Mouse (Mus musculus) T-helper 17 cell (primary cell): Measurements from ENCODE around the gene Klhdc8a.

Experiments
- in situ Hi-C, 2 experiments: fragments of 300-600 bp; cut with MboI, MseI; formaldehyde crosslinking; loops; 1 replicate in 1 of 2; 2 replicates in 1 of 2; pipeline ENCODE4 v1.15.1; 2025; ENCODE audit warnings: high pct_unique_total_duplicates in 2 of 2

Klhdc8a gene

DNA sequence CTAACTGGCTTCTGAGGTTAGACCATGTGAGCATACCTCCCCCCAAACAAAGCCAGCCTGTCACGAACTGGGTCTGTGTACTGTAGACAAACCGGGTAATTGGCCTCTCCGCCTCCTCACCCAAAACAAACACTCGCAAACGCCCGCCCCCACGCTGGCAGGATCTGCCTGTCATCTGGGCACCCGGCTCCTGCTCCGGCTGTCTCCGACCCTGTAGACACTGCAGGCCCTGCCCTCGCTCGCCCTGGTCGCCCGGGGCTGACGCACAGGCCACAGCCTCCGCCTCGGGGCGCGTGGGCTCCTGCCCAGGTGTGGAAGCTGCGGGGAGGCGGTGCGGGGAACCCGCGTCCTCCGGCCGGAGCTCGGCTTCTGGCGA is at the start of gene Klhdc8a:
Klhdc8a (plus strand) TSS at position 202 of the 376 bp plus-strand sequence.
- in situ Hi-C loops, result no loop called here

DNA sequence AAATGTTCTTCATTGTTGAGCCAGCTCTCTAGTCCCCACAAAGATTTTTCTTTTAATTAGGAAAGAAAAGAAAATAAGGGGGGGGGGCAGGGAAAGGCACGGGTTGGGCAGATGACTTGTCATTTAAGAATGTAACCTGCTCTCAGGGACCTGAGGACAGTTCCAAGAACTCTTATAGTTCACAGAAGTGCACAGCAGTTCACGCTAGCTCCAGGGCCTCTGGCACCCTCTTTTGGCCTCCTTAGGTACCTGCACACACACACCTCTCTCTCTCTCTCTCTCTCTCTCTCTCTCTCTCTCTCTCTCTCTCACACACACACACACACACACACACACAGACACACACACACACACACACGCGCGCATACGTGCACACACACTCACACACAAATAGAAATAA is 44.0 kb upstream of the Klhdc8a start:
- in situ Hi-C loops, result loop anchor here in 1 of 2 experiments (10.0 kb wide), 1 partner anchor 560 kb away; no protein-coding TSS in a partner anchor

DNA sequence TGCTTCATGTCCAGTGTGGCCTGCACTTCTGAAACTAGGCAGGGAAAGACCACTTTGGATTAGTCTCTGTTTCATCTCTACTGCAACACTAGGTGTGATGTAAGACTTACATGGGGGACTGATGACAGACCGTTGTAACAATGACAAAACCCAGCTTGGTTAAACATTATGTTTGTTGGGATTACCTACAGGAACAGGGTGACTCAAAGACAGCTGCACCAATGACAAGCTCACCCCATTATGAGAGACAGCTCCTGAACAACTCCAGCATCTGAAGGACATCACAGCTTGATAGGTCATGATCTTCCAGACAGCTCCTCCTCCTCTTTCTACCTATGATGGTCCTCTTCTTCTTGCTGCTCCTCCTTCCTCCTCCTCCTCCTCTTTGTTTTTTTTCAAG is 38.1 kb upstream of the Klhdc8a start:
- in situ Hi-C loops, result loop anchor here in 1 of 2 experiments (10.0 kb wide), 1 partner anchor 1046 kb away; no protein-coding TSS in a partner anchor

DNA sequence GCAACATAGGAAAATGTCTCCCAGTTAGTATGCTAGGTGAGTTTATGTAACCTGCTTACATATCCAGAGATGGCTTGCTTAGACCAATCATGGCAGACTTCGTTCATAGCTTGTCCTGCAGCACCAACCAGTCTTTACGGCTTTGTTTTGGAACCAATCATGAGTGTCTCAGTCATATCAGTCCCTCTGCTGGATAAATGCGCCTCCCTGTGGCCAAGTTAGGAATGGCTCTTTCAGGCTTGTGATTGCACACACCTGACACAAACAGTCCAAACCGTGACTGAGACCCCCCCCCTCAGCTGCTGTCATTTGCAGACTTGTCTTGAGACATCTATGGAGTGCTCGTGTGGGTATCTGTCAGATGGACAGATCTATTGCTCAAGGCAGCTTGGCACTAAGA is 37.4 kb upstream of the Klhdc8a start:
- in situ Hi-C loops, result loop anchor here in 1 of 2 experiments (10.0 kb wide), 1 partner anchor 1046 kb away; no protein-coding TSS in a partner anchor

DNA sequence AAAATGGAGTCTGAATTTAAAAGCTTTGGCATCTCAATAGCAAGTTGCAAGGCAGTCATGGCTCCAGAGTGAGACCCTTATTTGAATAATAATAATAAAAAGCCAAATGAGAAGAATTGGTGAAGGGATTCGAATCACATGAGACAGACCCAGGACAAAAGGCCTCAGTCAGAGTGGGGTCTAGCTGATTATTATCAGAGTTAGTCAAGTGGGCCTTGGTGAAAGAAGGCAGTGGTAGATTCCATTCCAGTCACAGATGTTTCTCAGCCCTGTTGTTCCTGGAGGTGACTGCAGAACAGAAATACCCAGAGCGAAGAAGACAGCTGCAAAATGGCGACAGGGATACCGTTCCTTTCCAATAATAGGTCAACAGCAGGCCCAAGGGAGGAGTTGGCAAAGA is 34.8 kb upstream of the Klhdc8a start:
- in situ Hi-C loops, result loop anchor here in 1 of 2 experiments (10.0 kb wide), 1 partner anchor 1049 kb away; no protein-coding TSS in a partner anchor

DNA sequence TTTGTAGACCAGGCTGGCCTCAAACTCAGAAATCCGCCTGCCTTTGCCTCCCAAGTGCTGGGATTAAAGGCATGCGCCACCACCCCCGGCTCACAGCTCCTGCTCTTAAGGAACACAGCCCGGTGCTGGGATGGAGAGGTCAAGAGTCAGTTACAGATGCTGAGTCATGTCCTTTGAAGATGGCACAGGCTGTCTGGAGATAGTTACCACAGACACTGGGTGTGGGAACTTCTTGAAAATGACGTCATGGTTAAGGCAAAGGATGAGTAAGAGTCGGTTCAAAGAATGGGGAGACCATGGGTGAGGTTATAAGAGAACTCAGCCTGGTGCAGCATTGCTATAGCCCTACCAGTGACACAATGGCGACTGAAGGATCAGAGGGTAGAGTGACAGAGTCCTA is 33.8 kb upstream of the Klhdc8a start:
- in situ Hi-C loops, result loop anchor here in 1 of 2 experiments (10.0 kb wide), 1 partner anchor 1050 kb away; no protein-coding TSS in a partner anchor

DNA sequence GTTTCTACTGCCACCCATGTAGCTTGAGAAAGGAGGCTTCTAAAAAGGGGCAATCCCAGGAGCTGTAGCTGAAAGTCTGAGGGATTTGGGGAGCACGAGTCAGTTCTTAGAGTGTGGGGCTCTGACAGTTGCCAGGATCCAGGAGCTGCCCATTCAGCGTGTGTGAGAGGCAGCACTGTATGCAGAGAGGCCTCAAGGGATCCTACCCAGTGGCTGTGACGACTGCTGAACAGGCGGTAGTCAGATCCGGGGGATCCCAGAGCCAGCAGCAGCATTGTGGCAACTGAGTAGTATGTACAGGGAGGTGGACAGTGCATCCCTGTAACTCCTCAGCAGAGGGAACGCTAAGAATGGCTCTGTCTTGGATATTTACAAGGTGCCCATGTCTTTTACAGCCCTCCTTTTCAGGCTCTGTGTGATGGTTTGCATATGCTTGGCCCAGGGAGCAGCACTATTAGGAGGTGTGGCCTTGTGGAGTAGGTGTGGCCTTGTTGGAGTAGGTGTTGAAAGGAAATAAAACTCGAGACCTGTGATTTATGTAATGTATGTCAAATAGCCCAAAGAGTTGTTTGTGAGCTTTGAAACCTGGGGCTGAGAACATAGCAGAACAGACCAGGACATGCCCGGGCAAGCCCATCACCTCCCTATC is 33.1 kb upstream of the Klhdc8a start:
- in situ Hi-C loops, result loop anchor here in 1 of 2 experiments (10.0 kb wide), 1 partner anchor 1051 kb away; no protein-coding TSS in a partner anchor

DNA sequence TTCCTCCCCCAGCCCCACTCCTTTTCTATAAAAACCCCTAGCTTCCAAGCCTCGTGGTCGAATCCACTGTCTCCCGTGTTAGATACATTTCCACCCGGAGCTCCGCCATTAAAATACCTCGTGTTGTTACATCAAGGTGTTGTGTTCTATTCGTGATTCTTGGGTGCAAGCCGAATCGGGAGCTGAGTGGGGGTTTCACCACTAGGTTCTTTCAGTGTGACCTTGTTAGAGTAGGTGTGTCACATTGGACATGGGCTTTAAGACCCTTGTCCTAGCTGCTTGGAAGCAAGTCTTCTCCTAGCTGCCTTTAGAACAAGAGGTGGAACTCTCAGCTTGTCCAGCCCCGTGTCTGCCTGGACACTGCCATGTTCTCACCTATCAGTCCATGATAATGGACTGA is 32.5 kb upstream of the Klhdc8a start:
- in situ Hi-C loops, result loop anchor here in 1 of 2 experiments (10.0 kb wide), 1 partner anchor 1051 kb away; no protein-coding TSS in a partner anchor

DNA sequence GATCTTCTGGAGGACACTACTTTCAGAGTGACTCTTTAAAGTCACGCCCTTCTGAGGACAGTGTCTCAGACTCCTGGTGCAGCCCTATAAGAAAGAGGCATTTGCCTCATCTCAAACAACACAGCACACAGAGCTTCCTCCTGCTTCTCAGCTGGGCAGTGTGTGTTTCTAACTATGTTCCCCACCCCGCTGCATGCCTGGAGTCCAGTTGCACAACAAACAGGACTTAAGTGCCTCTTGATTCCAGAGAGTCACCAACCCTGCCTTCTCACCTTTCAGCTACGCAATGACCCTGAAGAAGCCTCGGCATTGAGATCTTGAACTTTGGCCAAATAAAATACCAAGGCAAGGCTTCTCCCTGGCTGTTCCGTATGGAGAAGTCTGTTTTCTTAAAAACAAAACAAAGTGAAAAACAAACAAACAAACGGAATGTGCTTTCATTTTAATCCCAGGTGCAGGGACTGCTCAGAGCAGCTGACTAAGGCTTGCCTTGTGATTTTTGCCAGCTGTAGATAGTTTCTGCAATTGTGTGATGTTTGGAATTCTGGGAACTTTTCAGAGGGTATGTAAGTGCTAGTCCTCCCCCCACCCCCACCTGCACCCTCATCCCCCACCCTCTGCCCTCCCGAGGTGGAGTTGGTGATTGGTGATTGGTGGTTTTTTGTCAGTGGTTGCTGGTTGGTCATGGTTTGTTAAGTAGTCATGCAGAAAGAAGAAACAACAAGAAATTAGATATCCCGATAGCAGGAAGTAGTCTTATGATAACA is 31.5 kb upstream of the Klhdc8a start:
- in situ Hi-C loops, result loop anchor here in 1 of 2 experiments (10.0 kb wide), 1 partner anchor 1052 kb away; no protein-coding TSS in a partner anchor

DNA sequence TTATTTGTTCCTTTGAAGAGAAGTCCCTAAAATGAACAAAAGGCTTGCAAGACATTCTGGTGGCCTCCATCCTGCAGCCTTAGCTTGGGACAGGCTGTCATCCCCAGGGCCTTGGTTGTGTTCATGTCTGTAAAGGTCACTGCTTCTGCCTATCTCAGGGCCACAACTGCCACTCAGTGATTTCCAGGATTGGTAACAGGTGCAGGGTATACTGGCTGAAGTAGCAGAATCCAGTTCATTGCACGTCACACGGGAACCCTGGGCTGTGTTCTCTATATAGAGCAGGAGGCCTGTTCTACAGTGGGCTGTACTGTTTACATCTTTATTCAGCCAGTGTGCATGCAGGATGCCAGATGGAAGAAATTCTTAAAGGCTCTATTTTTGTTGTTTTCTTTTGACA is 30.5 kb upstream of the Klhdc8a start:
- in situ Hi-C loops, result loop anchor here in 1 of 2 experiments (10.0 kb wide), 1 partner anchor 1053 kb away; no protein-coding TSS in a partner anchor

DNA sequence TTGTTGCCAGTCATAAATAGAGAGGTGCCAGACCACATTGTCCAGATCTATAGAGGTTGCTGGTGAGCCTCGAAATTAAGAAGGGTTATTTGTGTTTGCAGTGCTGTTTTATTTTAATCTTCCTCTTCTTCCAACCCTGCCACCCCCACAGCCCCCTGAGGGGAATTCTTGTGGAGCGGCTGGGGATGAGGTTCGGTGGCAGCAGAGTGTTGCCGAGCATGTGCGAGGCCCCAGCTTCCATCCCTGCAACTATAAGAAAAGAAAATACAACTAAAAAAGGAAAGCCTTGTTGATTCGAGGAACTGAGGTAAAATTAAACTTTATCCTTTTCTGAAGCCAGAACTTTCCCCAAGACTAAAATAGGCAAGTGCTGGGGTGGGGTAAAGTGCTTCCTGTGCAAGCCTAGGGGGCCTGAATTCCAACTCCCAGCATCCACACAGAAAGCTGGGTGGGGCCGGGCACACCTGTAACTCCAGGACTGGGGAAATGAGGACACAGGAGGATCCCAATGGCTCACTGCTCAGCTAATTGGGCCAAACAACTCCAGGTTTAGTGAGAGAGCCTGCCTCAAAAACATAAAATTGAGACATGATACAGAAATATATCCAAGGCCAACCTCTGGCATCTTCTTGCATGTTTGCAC is 29.9 kb upstream of the Klhdc8a start:
- in situ Hi-C loops, result loop anchor here in 1 of 2 experiments (10.0 kb wide), 1 partner anchor 1054 kb away; no protein-coding TSS in a partner anchor

DNA sequence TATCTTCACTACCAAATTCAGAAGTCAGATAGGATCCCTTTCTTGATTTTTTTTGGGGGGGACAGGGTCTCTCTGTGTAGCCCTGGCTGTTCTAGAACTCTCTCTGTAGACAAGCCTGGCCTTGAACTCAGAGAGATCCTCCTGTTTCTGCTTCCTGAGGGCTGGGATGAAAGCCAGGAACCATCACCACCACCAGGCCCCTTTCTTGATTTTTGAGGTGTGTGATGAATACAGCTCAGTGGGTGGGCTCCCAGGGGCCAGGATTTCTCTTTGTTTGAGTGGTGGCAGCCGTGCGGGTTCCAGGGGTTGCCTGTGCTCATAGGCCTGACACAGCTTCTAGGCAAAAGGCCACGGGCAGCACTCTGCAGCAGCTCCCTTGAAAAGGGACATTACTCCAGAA is 27.2 kb upstream of the Klhdc8a start:
- in situ Hi-C loops, result no loop called here

DNA sequence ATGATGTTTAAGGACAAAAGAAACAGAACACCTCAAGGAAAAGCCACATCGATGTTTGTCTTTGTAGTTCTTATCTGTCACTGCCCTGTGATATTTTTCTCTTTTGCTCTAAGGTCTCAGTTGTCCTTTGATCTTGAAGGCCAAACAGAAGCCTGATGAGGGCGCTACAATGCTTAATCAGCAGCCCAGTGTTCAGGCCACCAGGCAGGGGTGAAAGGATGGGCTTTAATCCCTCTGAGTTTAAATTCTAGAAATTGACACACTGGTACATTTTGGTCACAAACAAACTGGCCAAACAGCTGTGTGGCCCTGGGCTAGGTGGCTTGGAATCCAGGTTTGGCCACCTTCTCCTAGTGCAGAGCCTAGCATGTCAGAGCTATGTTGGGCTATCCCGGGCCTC is 21.7 kb upstream of the Klhdc8a start:
- in situ Hi-C loops, result no loop called here

DNA sequence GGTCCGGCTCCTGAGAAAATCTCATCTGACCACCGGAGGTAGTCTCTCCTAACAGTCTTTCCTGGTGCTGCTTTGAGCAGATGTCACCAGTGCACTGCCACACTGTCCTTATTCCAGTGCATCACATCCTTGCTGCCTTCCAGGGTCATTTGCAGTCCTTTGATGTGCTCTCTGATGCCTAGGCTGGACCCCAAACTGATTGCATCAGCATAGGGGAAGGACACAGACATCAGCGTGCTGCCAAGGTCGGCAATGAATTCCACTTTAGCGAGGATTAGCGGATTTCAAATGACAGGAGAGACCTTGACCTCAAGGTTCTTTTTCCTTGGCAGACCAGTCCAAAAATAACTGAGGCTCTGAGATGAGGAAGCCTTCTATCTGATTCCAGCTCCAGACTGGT is 21.3 kb upstream of the Klhdc8a start:
- in situ Hi-C loops, result no loop called here

DNA sequence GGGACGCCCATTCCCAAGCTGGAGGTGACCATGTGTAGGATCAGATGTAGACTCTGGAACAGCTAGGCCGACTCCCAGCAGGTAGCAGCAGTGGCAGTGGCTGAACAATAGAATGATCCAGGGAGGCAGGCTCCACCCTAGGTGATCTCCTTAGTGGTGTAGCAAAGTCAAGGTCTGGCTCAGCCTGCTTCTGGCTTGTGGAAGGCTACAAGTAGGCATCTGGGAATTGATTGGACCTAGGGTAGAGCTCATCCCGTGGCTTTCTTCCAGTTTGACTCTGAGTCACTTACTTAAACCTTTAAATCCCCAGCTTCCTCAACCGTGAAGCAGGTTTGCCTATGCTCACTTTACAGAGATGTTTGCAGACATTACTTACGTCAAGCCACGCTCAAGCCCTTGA is 17.8 kb upstream of the Klhdc8a start:
- in situ Hi-C loops, result loop anchor here in 1 of 2 experiments (10.0 kb wide), 1 partner anchor 1314 kb away; no protein-coding TSS in a partner anchor

DNA sequence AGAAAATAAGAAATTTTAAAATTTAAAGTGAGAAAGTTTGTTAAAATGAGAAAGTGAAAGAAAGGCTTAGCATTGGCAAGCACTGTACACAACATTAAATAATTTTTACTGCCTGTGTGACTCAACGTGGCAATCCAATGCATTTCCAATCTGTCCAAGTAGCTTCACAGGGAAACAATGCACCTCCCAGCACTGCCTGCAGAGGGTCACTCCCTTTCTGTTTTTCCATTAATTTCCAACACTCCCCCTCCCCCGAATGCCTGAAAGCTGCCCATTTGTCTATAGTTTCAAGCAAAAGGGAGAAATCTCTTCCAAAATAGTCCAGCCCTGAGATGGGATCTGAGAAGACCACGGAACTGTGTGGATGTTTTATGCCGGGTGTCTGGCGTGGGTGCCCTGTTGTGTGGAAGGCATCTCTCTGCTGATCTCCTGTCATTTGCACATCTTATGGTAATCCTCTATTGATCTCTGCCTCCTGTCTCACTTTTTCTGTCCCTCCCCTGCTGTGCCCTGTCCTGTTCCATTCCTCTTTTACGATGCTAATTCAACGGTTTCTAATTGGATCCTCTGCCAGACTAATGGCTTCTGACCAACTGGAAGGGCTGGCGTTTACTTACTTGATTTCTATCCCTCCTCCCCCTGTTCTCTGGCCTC is 16.8 kb upstream of the Klhdc8a start:
- in situ Hi-C loops, result loop anchor here in 1 of 2 experiments (10.0 kb wide), 1 partner anchor 1313 kb away; no protein-coding TSS in a partner anchor

DNA sequence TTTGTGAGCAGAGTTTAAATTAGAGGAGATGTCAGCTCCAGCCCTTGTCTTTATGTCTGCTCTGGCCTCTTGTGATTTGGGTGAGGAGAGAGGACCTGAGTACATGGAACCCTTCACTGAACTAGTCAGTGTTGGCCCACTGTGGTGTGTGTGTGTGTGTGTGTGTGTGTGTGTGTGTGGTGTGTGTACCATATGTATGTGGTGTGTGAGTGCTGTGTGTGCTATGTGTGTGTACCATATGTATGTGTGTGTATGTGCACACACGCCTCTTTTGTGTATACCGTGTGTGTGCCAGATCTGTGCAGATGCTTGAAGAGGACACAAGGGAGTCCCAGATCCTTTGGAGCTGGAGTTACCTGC is 16.3 kb upstream of the Klhdc8a start:
- in situ Hi-C loops, result loop anchor here in 1 of 2 experiments (10.0 kb wide), 1 partner anchor 1313 kb away; no protein-coding TSS in a partner anchor

DNA sequence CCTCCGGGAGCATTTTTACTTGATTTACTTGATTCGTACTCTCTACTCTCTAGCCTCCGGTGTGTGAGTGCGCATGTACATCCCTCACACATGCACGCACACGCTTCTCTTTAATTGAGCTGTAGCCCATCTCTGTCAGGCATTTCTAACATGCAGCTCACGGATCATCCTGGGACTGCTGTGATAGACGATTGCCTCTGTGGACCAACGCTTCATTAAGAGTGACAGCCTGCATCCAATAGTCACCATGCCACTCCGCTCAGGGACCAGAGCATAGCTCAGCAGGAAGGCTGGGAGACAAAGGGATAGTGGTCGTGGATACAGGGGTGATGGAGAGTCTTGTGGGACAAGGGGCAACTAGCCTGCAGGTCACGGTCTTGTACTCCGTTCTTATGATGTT is 15.4 kb upstream of the Klhdc8a start:
- in situ Hi-C loops, result loop anchor here in 1 of 2 experiments (10.0 kb wide), 1 partner anchor 1312 kb away; no protein-coding TSS in a partner anchor

DNA sequence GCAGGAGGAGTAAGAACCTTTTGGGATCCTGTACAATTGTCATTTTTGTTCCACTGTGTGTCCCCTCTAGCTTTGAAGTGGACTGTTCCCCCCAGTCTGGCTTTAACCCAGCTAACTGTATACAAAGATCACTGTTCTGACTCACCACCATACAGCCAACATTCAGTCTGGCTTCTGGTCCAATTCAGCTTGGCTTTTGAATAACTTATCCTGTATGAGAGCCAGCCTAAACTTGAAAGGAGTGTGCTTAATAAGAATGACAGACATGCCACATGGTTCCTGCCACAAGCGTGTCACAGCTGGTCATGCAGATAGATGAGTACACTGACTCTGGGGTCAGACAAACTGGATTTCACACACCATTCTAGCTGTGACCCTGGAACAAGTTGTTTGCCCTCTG is 11.7 kb upstream of the Klhdc8a start:
- in situ Hi-C loops, result loop anchor here in 1 of 2 experiments (10.0 kb wide), 1 partner anchor 1308 kb away; no protein-coding TSS in a partner anchor

DNA sequence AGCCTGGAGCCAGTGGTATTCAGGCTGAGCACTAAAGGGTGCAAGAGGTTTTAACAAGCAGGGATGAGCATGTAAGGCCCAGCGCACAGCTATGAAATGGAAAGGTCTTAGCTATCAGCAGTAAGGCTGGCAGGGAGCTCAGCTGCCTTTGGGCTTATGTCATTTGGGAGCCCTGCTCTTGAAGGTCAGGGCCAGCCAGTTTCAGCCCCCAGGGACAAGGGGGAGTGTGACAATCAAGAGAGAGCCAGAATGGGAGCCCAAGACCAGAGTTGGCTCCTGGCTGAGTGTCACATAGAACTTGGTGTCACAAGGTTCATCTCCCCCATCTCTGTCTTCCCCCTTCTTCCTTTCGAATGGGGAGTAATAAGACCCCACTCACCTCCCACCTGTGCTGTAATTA is 11.0 kb upstream of the Klhdc8a start:
- in situ Hi-C loops, result loop anchor here in 1 of 2 experiments (10.0 kb wide), 1 partner anchor 1307 kb away; no protein-coding TSS in a partner anchor

DNA sequence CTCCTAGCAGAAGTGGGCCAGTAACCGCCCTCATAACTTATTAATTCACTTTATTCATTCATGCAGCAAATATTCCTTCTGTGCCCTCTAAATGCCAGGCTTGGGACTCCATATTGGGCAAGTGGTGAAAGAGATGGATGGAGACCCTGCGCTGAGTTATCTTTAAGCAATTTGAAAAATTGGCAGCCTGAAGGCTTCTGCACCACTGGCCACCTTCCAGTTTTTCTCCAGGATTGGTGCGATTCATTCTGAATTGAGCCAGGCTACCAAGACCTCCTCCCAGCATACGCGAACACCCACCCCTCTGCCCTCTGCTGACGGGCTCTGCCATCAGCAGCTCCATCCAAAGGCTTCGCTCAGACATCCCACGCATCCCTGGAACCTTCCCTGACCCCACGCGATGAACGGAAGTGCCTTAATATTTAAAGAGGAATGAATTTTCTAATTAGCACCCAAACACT is 10.4 kb upstream of the Klhdc8a start:
- in situ Hi-C loops, result loop anchor here in 1 of 2 experiments (10.0 kb wide), 1 partner anchor 1307 kb away; no protein-coding TSS in a partner anchor
